Mouse (Mus musculus) midbrain, embryonic 16.5 days (tissue): Measurements from ENCODE around the gene Atxn7l1. TPM values are rescaled to one million over a fixed set of nuclear protein-coding genes. Genes with fewer than 3 reads are reported as not detected.

Experiments used
- ATAC-seq: fragments of 200-750 bp; cut with Nextera tagmentation; 2 replicates; pipeline ENCODE4 v1.8.0; 2017; ENCODE audit warnings: moderate TSS enrichment
- H3K27ac ChIP-seq: fragments of 300-500 bp; sonication (generic); 2 replicates; pipeline ENCODE4 v1.5.1; 2014; ENCODE audit warnings: mild to moderate bottlenecking, low read length, mixed read lengths
- H3K27me3 ChIP-seq: fragments of 300-500 bp; sonication (generic); 2 replicates; pipeline ENCODE4 v1.6.1; 2014; ENCODE audit warnings: low read depth, low read length, mixed read lengths; ENCODE audit not compliant: control insufficient read depth, insufficient read depth
- H3K36me3 ChIP-seq: fragments of 300-500 bp; sonication (generic); 2 replicates; pipeline ENCODE4 v1.6.1; 2014; ENCODE audit warnings: mild to moderate bottlenecking, low read length, moderate library complexity, mixed read lengths; ENCODE audit not compliant: control insufficient read depth, insufficient read depth
- H3K4me1 ChIP-seq: fragments of 300-500 bp; sonication (generic); 2 replicates; pipeline ENCODE4 v1.6.1; 2014; ENCODE audit warnings: mild to moderate bottlenecking, low read length, mixed read lengths; ENCODE audit not compliant: control insufficient read depth, insufficient read depth
- H3K4me2 ChIP-seq: fragments of 300-500 bp; sonication (generic); 2 replicates; pipeline ENCODE4 v1.6.1; 2014; ENCODE audit warnings: mild to moderate bottlenecking, low read length, mixed read lengths
- H3K4me3 ChIP-seq: fragments of 300-500 bp; sonication (generic); 2 replicates; pipeline ENCODE4 v1.5.1; 2014; ENCODE audit warnings: low read depth, mild to moderate bottlenecking, low read length, moderate library complexity, mixed read lengths
- H3K9ac ChIP-seq: fragments of 300-500 bp; sonication (generic); 2 replicates; pipeline ENCODE4 v1.6.1; 2014; ENCODE audit warnings: low read depth, low read length, mixed read lengths
- H3K9me3 ChIP-seq: fragments of 300-500 bp; sonication (generic); replicated peaks from 2 replicates; pipeline ENCODE4 v1.6.1; 2014; ENCODE audit warnings: mild to moderate bottlenecking, low read length, mixed read lengths; ENCODE audit not compliant: control insufficient read depth, poor library complexity, severe bottlenecking
- WGBS: fragments of 180-500 bp; shearing (Covaris S2); extraction: QIAGEN DNeasy Blood & Tissue Kit; methylation state at CpG from one replicate; pipeline ENCODE4 v1.1.7; 2014; 5-methylcytosine and 5-hydroxymethylcytosine counted together
- polyA plus RNA-seq: library from polyadenylated mRNA; unstranded; fragments of >200 nt; fragmentation: Nextera tagmentation; extraction: Ambion mirVana; gene quantifications from 2 replicates; pipeline ENCODE4 v1.2.1, GENCODE M21; 2015

Gene Atxn7l1
- polyA plus RNA-seq, 1 experiment from 2014 or later: 25.0 TPM

DNA sequence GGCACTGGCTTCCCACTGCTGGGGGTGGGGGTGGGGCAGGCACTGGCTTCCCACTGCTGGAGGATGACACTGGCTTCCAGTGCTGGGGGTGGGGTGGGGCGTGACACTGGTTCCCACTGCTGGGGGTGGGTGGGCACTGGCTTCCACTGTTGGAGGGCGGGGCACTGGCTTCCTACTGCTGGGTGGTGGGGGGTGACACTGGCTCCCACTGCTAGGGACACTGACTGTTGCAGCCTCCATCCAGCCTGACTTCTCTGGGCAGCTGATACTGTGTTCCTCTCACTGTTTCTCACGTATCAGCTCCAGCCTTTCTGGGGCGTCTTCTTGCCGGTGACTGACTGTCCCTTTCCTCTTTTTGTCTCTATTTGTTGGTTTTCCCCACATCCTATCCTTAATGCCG is 53.6 kb downstream of the Atxn7l1 start:
- WGBS: 67% methylated on average over 6 of the region's 6 CpGs
- H3K4me3 ChIP-seq: no peak overlapping the region
- no peak for ATAC-seq

DNA sequence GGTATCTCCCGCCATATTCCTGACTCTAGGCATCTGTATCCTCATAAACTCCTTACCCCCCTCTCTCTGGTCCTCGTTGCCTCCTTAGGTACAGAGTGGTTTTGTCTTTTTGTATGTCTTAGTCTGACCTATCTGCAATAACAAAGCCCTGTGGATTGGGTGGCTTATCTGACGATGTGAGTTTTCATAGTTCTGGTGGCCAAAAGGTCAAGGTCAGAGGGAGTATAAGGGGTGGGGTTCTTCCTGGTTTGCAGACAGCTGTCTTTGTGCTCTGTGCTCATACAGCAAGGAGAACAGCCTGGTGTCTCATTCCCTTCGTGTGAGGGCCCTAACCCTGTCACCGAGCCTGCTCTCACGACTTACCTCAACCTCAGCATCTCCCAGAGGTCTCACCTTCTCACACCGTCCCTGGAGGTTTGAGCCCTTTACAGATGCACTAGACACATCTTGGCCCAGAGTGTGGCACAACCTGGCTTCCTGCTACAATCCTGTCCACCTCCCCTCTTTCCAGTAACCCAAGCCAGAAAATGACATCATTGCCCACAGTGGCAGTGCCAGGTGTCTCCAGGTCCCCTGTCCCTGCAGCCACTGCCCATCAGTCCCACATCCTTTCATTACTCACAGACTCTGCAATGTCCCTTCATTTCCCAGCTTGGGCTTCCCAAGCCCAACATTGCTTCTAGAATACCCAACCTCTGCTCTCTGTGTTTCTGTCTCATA is 54.2 kb downstream of the Atxn7l1 start:
- ATAC-seq: no peak
- Histone ChIP-seq H3K4me3 (no peak overlapping the region), H3K27ac (no peak overlapping the region), H3K9me3 (no peaks in the 10 kb centered on the region), H3K4me2 (no peak overlapping the region), H3K27me3 (no peaks in the 10 kb centered on the region), H3K4me1 (0 out of 2 replicates have a peak, but pooled peaks cover 6% of the 10 kb centered on the region), H3K9ac (no peak overlapping the region), H3K36me3 (no peaks in the 10 kb centered on the region)
- WGBS: 69% methylated on average over 7 of the region's 7 CpGs

More for the DNA sequence above, 53.6 kb downstream of the Atxn7l1 start:
- Histone ChIP-seq H3K4me2 (no peak overlapping the region), H3K27me3 (no peaks in the 10 kb centered on the region), H3K4me1 (0 out of 2 replicates have a peak, but pooled peaks cover 6% of the 10 kb centered on the region), H3K9me3 (no peaks in the 10 kb centered on the region), H3K27ac (no peak overlapping the region), H3K36me3 (no peaks in the 10 kb centered on the region), H3K9ac (no peak overlapping the region)

DNA sequence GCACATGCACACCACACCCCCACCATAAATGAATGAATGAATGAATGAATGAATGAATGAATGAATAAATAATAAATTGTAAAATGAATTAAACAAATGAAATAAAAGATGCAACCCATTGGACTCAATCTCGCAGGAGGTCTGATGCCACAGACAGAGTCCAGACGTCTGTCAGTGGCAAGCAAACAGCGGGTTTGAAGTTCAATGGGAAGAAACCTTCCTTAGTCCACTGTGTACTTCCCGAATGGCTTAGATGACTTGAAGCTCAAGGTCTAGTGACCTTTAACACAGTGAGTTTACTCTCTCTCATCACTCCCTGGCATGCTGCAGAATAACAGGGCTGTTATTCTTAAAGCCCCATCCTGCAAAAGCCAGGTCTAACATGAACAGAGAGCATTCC is 57.8 kb downstream of the Atxn7l1 start:
- H3K9ac ChIP-seq: no peak overlapping the region
- H3K9me3 ChIP-seq: no peaks in the 10 kb centered on the region
- no peak for ATAC-seq
- no peak overlapping the region for H3K4me2 ChIP-seq
- 0 out of 2 replicates have a peak, but pooled peaks cover 6% of the 10 kb centered on the region for H3K4me1 ChIP-seq
- no peaks in the 10 kb centered on the region for H3K36me3 ChIP-seq
- H3K4me3 ChIP-seq: no peak overlapping the region
- no peak overlapping the region for H3K27ac ChIP-seq
- WGBS: 94% methylated on average over 4 of the region's 4 CpGs
- H3K27me3 ChIP-seq: no peaks in the 10 kb centered on the region

DNA sequence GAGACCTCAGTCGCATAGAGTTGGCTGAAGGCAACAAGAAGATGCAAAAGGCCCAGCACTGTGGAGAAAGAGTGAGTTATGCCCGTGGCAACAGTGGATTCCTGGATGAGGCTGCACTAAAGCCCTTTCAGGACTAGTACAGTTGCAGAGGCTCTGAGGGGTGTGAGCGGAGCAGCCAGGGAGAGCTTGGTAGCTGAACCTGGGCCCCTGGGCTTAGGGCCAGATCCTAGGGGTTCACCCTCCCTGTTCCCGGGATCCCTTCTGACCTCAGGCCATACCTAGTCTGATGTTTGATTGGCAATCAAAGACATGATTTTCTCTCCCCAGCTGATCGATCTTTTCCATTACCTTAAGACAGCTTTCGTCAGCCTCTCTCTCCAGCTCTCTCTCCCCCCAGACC is 58.8 kb downstream of the Atxn7l1 start:
- H3K4me1 ChIP-seq: 0 out of 2 replicates have a peak, but pooled peaks cover 5% of the 10 kb centered on the region
- no peak for ATAC-seq
- H3K4me2 ChIP-seq: no peak overlapping the region
- H3K27ac ChIP-seq: no peak overlapping the region
- no peaks in the 10 kb centered on the region for H3K36me3 ChIP-seq
- no peaks in the 10 kb centered on the region for H3K27me3 ChIP-seq
- H3K9me3 ChIP-seq: no peaks in the 10 kb centered on the region
- no peak overlapping the region for H3K4me3 ChIP-seq
- WGBS: 81% methylated on average over 6 of the region's 6 CpGs
- H3K9ac ChIP-seq: no peak overlapping the region

DNA sequence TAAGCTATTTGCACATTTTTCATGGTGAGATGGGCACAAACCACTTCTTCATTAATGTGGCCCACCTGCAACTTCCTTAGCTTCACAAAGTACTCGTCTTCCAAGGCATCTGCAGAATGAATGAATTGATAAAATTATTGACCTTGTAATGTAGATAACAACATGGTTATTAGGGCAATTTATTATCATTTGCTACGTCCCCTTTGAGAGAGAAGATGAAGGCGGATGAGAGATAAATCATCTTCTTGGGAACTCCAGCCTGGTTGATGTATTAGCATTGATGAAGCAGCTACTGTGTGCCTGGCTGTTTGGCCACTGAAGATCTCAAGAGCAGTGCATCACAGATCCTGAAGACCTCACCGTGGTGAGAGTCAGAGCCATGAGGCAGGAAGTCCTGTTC is 63.4 kb downstream of the Atxn7l1 start:
- Histone ChIP-seq H3K27me3 (no peaks in the 10 kb centered on the region), H3K4me3 (no peak overlapping the region)
- WGBS: 81% methylated on average over 4 of the region's 4 CpGs

DNA sequence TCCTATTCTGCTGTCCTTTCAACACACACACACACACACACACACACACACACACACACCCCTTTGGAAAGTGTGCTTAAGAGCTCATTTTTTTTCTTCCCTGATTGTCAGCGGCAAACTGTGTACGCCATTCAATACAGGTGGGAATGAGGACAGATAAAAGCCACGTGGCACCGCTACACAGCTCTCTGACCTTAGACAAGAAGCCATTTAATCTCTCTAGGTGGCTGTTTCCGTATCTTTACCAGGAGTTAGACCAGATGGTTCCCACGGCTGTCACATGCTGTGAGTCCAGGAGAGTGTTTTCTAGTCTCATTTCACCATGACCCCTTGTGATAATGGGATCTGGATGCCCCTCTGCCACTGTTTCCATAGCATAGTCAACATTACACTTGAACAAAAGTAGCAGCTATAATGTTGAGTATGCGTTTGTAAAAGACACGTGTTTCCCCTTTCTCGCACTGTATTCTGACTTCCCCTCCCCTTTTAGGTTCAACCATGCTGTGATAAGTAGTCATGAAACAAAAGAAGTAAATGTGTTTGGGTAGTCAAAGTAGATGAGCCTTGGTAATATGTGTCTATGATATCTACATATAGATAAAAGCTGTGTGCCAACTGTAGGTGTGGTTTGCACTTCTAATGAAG is 70.8 kb downstream of the Atxn7l1 start:
- no peak for ATAC-seq
- H3K27ac ChIP-seq: no peak overlapping the region
- H3K4me2 ChIP-seq: no peak overlapping the region
- no peaks in the 10 kb centered on the region for H3K27me3 ChIP-seq
- 67% methylated on average over 9 of the region's 9 CpGs for WGBS
- no peaks in the 10 kb centered on the region for H3K9me3 ChIP-seq
- no peak overlapping the region for H3K4me3 ChIP-seq
- H3K36me3 ChIP-seq: no peaks in the 10 kb centered on the region
- H3K4me1 ChIP-seq: peaks cover 13% of the 10 kb centered on the region
- H3K9ac ChIP-seq: no peak overlapping the region

More for the DNA sequence above, 63.4 kb downstream of the Atxn7l1 start:
- Histone ChIP-seq H3K27ac (no peak overlapping the region), H3K4me1 (no peaks in the 10 kb centered on the region; the same call in 1 of the 2 replicates), H3K4me2 (no peak overlapping the region), H3K9ac (no peak overlapping the region), H3K9me3 (no peaks in the 10 kb centered on the region), H3K36me3 (no peaks in the 10 kb centered on the region)
- no peak for ATAC-seq

DNA sequence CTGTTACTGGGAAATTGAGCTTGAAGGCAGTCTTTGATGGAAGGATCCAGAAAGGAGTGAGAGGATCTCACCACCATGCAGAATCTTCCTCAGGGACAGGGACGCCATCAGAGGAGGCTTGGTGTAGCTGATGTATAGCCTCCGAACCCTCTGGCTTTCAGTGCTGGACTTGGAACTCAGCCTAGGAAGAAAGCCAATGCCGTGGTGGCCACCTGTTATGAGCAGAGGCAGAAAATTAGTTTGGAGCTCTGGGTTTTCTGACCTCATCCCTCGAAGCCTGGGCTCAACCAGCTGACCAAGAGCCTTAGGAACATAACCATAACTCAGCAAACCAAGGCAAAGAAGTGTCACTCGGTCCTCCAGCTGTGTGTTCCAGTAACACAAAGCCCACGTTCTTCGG is 71.9 kb downstream of the Atxn7l1 start:
- Histone ChIP-seq H3K36me3 (no peaks in the 10 kb centered on the region), H3K9me3 (no peaks in the 10 kb centered on the region), H3K9ac (no peak overlapping the region), H3K4me3 (no peak overlapping the region), H3K27ac (no peak overlapping the region), H3K4me2 (no peak overlapping the region), H3K27me3 (no peaks in the 10 kb centered on the region), H3K4me1 (peaks cover 17% of the 10 kb centered on the region)
- 89% methylated on average over 7 of the region's 7 CpGs for WGBS
- ATAC-seq: no peak

DNA sequence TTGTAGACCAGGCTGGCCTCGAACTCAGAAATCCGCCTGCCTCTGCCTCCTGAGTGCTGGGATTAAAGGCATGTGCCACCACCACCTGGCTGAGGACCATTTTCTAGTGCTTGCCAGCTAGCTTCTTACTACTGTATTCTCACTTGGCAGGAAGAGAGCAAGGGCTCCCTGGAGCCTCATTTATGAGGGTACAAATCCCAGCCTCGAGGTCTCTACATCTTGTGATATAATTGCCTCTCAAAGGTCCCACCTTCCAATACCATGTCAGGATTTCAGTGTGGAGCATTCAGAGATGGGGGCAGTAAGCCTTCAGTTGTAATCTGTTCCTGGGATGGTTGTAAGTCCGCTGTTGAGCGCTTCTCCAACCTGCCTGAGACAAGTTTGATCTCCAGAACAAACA is 72.6 kb downstream of the Atxn7l1 start:
- H3K27ac ChIP-seq: no peak overlapping the region
- no peak overlapping the region for H3K4me2 ChIP-seq
- no peaks in the 10 kb centered on the region for H3K36me3 ChIP-seq
- peaks cover 22% of the 10 kb centered on the region for H3K4me1 ChIP-seq
- H3K9me3 ChIP-seq: no peaks in the 10 kb centered on the region
- no peak for ATAC-seq
- no peak overlapping the region for H3K4me3 ChIP-seq
- WGBS: 57% methylated on average over 5 of the region's 5 CpGs
- H3K27me3 ChIP-seq: no peaks in the 10 kb centered on the region
- no peak overlapping the region for H3K9ac ChIP-seq

DNA sequence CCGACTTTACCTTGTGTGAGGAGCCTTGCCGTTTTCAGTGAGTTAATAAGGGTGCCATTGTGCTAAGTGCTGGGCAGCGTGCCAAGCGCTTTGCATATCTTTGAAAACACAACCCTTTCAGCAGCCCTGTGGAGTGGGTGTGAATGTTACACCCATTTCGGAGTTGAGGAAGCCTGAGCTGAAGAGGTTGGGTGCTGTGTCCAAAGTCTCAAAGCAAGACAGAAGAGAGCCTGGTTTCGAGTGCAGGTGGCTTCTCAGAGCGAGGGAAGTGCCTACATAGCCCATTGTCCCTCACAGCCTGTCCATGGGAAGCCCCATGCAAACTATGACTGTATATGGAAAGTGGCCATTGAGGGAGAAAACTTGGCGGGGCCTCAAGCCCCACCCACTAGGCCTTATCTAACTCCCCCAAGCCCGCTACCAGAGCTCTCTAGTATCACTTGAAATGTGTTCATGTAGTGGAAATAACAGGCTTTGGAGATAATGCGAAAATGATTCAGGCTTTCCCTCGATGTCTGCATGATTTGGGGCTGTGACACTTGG is 73.1 kb downstream of the Atxn7l1 start:
- Histone ChIP-seq H3K9me3 (no peaks in the 10 kb centered on the region), H3K27ac (peak overlapping the region; percentile 34), H3K36me3 (no peaks in the 10 kb centered on the region), H3K27me3 (no peaks in the 10 kb centered on the region), H3K4me3 (no peak overlapping the region), H3K9ac (no peak overlapping the region), H3K4me2 (no peak overlapping the region), H3K4me1 (peaks cover 27% of the 10 kb centered on the region)
- whole genome bisulfite sequencing: 38% methylated on average over 11 of the region's 11 CpGs
- ATAC-seq: peak; percentile 29; the same call in 1 of the 2 replicates
